Mouse (Mus musculus): ENCODE data around the gene Cog5. TPM values are rescaled to one million over a fixed set of nuclear protein-coding genes. Genes with fewer than 3 reads are reported as not detected.

Cog5 gene
- polyA plus RNA-seq, 1 experiment from 2014 or later = 34.8 TPM

GRCm38 (mm10) chr12:31826476-31826875, 171.8 kb downstream of the Cog5 start:
- no peak overlapping the region for H3K27ac ChIP-seq
- H3K4me1 ChIP-seq = no peaks in the 10 kb centered on the region
- H3K4me2 ChIP-seq (replicated peaks) = no peak overlapping the region
- H3K4me3 ChIP-seq = no peak overlapping the region
- ATAC-seq (ENCODE audit: insufficient number of reproducible peaks, insufficient read depth, low FRiP score, low TSS enrichment) = no peak
- no peak overlapping the region for H3K9ac ChIP-seq
- no peaks in the 10 kb centered on the region for H3K27me3 ChIP-seq
- no peaks in the 10 kb centered on the region for H3K9me3 ChIP-seq
- no peaks in the 10 kb centered on the region; the same call in 1 of the 2 replicates for H3K36me3 ChIP-seq
- WGBS = 95% methylated on average over 2 of the region's 2 CpGs

- no peaks in the 10 kb centered on the region for H3K9me3 ChIP-seq
- no peak overlapping the region for H3K4me2 ChIP-seq (replicated peaks)
- H3K4me1 ChIP-seq = no peaks in the 10 kb centered on the region
- no peaks in the 10 kb centered on the region for H3K27me3 ChIP-seq
- H3K4me3 ChIP-seq = no peak overlapping the region
- no peak overlapping the region for H3K9ac ChIP-seq
- H3K27ac ChIP-seq = no peak overlapping the region
- ATAC-seq (ENCODE audit: insufficient number of reproducible peaks, insufficient read depth, low FRiP score, low TSS enrichment) = no peak
- WGBS = 84% methylated on average over 5 of the region's 5 CpGs
- H3K36me3 ChIP-seq = no peaks in the 10 kb centered on the region
Observed at GRCm38 (mm10) chr12:31835480-31835879, 180.8 kb downstream of the Cog5 start.

- Histone ChIP-seq H3K27ac (no peak overlapping the region), H3K4me1 (no peaks in the 10 kb centered on the region), H3K9me3 (no peaks in the 10 kb centered on the region), H3K4me2 (replicated peaks) (no peak overlapping the region), H3K9ac (no peak overlapping the region), H3K27me3 (no peaks in the 10 kb centered on the region), H3K4me3 (no peak overlapping the region), H3K36me3 (no peaks in the 10 kb centered on the region)
- 18% methylated on average over 1 of the region's 1 CpGs for WGBS
- no peak for ATAC-seq (ENCODE audit: insufficient number of reproducible peaks, insufficient read depth, low FRiP score, low TSS enrichment)
Observed at GRCm38 (mm10) chr12:31836211-31836610, 181.5 kb downstream of the Cog5 start.

GRCm38 (mm10) chr12:31838521-31838920, 183.9 kb downstream of the Cog5 start:
- Histone ChIP-seq H3K27me3 (no peaks in the 10 kb centered on the region), H3K4me2 (replicated peaks) (no peak overlapping the region), H3K4me3 (no peak overlapping the region), H3K27ac (no peak overlapping the region), H3K9me3 (no peaks in the 10 kb centered on the region), H3K4me1 (no peaks in the 10 kb centered on the region), H3K9ac (no peak overlapping the region), H3K36me3 (0 out of 2 replicates have a peak, but pooled peaks cover 5% of the 10 kb centered on the region)
- ATAC-seq (ENCODE audit: insufficient number of reproducible peaks, insufficient read depth, low FRiP score, low TSS enrichment) = no peak

GRCm38 (mm10) chr12:31839249-31839648, 184.6 kb downstream of the Cog5 start:
- Histone ChIP-seq H3K4me1 (no peaks in the 10 kb centered on the region), H3K27ac (no peak overlapping the region), H3K36me3 (0 out of 2 replicates have a peak, but pooled peaks cover 5% of the 10 kb centered on the region), H3K4me2 (replicated peaks) (no peak overlapping the region), H3K9me3 (no peaks in the 10 kb centered on the region), H3K27me3 (no peaks in the 10 kb centered on the region), H3K9ac (no peak overlapping the region), H3K4me3 (no peak overlapping the region)
- ATAC-seq (ENCODE audit: insufficient number of reproducible peaks, insufficient read depth, low FRiP score, low TSS enrichment) = no peak

GRCm38 (mm10) chr12:31846077-31846476, 191.4 kb downstream of the Cog5 start:
- ATAC-seq (ENCODE audit: insufficient number of reproducible peaks, insufficient read depth, low FRiP score, low TSS enrichment) = no peak
- no peak overlapping the region for H3K4me3 ChIP-seq
- H3K9me3 ChIP-seq = no peaks in the 10 kb centered on the region
- WGBS = 73% methylated on average over 3 of the region's 3 CpGs
- H3K4me1 ChIP-seq = no peaks in the 10 kb centered on the region
- no peaks in the 10 kb centered on the region for H3K27me3 ChIP-seq
- H3K4me2 ChIP-seq (replicated peaks) = no peak overlapping the region
- no peak overlapping the region for H3K9ac ChIP-seq
- no peak overlapping the region for H3K27ac ChIP-seq
- 0 out of 2 replicates have a peak, but pooled peaks cover 5% of the 10 kb centered on the region for H3K36me3 ChIP-seq

GRCm38 (mm10) chr12:31848630-31849415, 194.2 kb downstream of the Cog5 start:
- no peak overlapping the region for H3K4me3 ChIP-seq
- no peak for ATAC-seq (ENCODE audit: insufficient number of reproducible peaks, insufficient read depth, low FRiP score, low TSS enrichment)

GRCm38 (mm10) chr12:31849601-31850000, 194.9 kb downstream of the Cog5 start:
- ATAC-seq (ENCODE audit: insufficient number of reproducible peaks, insufficient read depth, low FRiP score, low TSS enrichment) = no peak
- Histone ChIP-seq H3K4me3 (no peak overlapping the region), H3K9ac (no peak overlapping the region), H3K4me1 (no peaks in the 10 kb centered on the region), H3K27ac (no peak overlapping the region), H3K27me3 (no peaks in the 10 kb centered on the region), H3K36me3 (no peaks in the 10 kb centered on the region), H3K9me3 (no peaks in the 10 kb centered on the region), H3K4me2 (replicated peaks) (no peak overlapping the region)
- WGBS = 96% methylated on average over 2 of the region's 2 CpGs

More at GRCm38 (mm10) chr12:31848630-31849415, 194.2 kb downstream of the Cog5 start:
- H3K4me2 ChIP-seq (replicated peaks) = no peak overlapping the region
- no peaks in the 10 kb centered on the region for H3K36me3 ChIP-seq
- WGBS = 70% methylated on average over 5 of the region's 5 CpGs
- H3K9ac ChIP-seq = no peak overlapping the region
- H3K27me3 ChIP-seq = no peaks in the 10 kb centered on the region
- no peaks in the 10 kb centered on the region for H3K4me1 ChIP-seq
- no peak overlapping the region for H3K27ac ChIP-seq
- H3K9me3 ChIP-seq = no peaks in the 10 kb centered on the region

- Histone ChIP-seq H3K27ac (no peak overlapping the region), H3K27me3 (no peaks in the 10 kb centered on the region), H3K36me3 (no peaks in the 10 kb centered on the region), H3K4me1 (no peaks in the 10 kb centered on the region), H3K9me3 (no peaks in the 10 kb centered on the region), H3K4me3 (no peak overlapping the region), H3K9ac (no peak overlapping the region), H3K4me2 (replicated peaks) (no peak overlapping the region)
- WGBS = 66% methylated on average over 3 of the region's 3 CpGs
- no peak for ATAC-seq (ENCODE audit: insufficient number of reproducible peaks, insufficient read depth, low FRiP score, low TSS enrichment)
Observed at GRCm38 (mm10) chr12:31854039-31854438, 199.4 kb downstream of the Cog5 start.

- Histone ChIP-seq H3K9me3 (no peaks in the 10 kb centered on the region), H3K4me3 (no peak overlapping the region), H3K4me2 (replicated peaks) (no peak overlapping the region), H3K27me3 (no peaks in the 10 kb centered on the region), H3K36me3 (no peaks in the 10 kb centered on the region), H3K4me1 (no peaks in the 10 kb centered on the region), H3K27ac (no peak overlapping the region), H3K9ac (no peak overlapping the region)
- ATAC-seq (ENCODE audit: insufficient number of reproducible peaks, insufficient read depth, low FRiP score, low TSS enrichment) = no peak
- 62% methylated on average over 2 of the region's 2 CpGs for WGBS
Observed at GRCm38 (mm10) chr12:31854817-31855216, 200.1 kb downstream of the Cog5 start.

- Histone ChIP-seq H3K9me3 (no peaks in the 10 kb centered on the region), H3K36me3 (no peaks in the 10 kb centered on the region), H3K27ac (no peak overlapping the region), H3K4me1 (no peaks in the 10 kb centered on the region), H3K9ac (no peak overlapping the region), H3K27me3 (no peaks in the 10 kb centered on the region), H3K4me3 (no peak overlapping the region), H3K4me2 (replicated peaks) (no peak overlapping the region)
- ATAC-seq (ENCODE audit: insufficient number of reproducible peaks, insufficient read depth, low FRiP score, low TSS enrichment) = no peak
- 84% methylated on average over 7 of the region's 7 CpGs for WGBS
Observed at GRCm38 (mm10) chr12:31857784-31858183, 203.1 kb downstream of the Cog5 start.

GRCm38 (mm10) chr12:31862668-31863538, 208.2 kb downstream of the Cog5 start:
- Histone ChIP-seq H3K4me3 (no peak overlapping the region), H3K4me2 (replicated peaks) (no peak overlapping the region), H3K9me3 (no peaks in the 10 kb centered on the region), H3K27ac (no peak overlapping the region), H3K9ac (no peak overlapping the region), H3K36me3 (no peaks in the 10 kb centered on the region), H3K27me3 (no peaks in the 10 kb centered on the region), H3K4me1 (no peaks in the 10 kb centered on the region)
- 86% methylated on average over 16 of the region's 16 CpGs for WGBS
- ATAC-seq (ENCODE audit: insufficient number of reproducible peaks, insufficient read depth, low FRiP score, low TSS enrichment) = no peak

Data from embryonic facial prominence, embryonic 12.5 days (tissue).